Mouse (Mus musculus): ENCODE results near the gene Syt5. TPM values are rescaled to one million over a fixed set of nuclear protein-coding genes. Genes with fewer than 3 reads are reported as not detected.

Syt5 gene
- total RNA-seq, 2 experiments from 2014 or later = 281 to 299 TPM

GRCm38 (mm10) chr7:4501558-4502397 is 45.6 kb downstream of the Syt5 start, which contains the start of gene Ppp1r12c:
TSS of gene Ppp1r12c (minus strand) at chr7:4501680.
- peak; percentile 96 for DNase-seq (ENCODE audit: low spot score in 2 of 2)

- DNase-seq (ENCODE audit: low spot score in 2 of 2) = peak; percentile 28 to 56
Measured at GRCm38 (mm10) chr7:4500892-4501471, 46.4 kb downstream of the Syt5 start.

GRCm38 (mm10) chr7:4499034-4499433 is 48.3 kb downstream of the Syt5 start:
- DNase-seq (ENCODE audit: low spot score in 2 of 2) = no peak

GRCm38 (mm10) chr7:4498251-4498650 is 49.1 kb downstream of the Syt5 start:
- DNase-seq (ENCODE audit: low spot score in 2 of 2) = no peak

GRCm38 (mm10) chr7:4497271-4497903 is 50.0 kb downstream of the Syt5 start:
- DNase-seq (ENCODE audit: low spot score in 2 of 2) = no peak

- no peak for DNase-seq (ENCODE audit: low spot score in 2 of 2)
Measured at GRCm38 (mm10) chr7:4496468-4496867, 50.9 kb downstream of the Syt5 start.

GRCm38 (mm10) chr7:4493991-4494390 is 53.4 kb downstream of the Syt5 start:
- no peak for DNase-seq (ENCODE audit: low spot score in 2 of 2)

GRCm38 (mm10) chr7:4492284-4493224 is 54.8 kb downstream of the Syt5 start:
- DNase-seq (ENCODE audit: low spot score in 2 of 2) = no peak

- no peak for DNase-seq (ENCODE audit: low spot score in 2 of 2)
Measured at GRCm38 (mm10) chr7:4491308-4491707, 56.0 kb downstream of the Syt5 start.

Small RNA genes lying within 50 kb of the gene (microRNA-seq; reads per million reads assigned to microRNA genes)
- gene Gm23577 = 0 reads per million in 2 experiments

Other genes starting within 250 kb of the Syt5 start
- gene Ncr1, start 209.8 kb downstream of the Syt5 start, total RNA-seq (2021) = not detected
- gene Gp6, start 149.8 kb downstream of the Syt5 start, total RNA-seq (2021) = not detected
- 10 to 100 TPM; 25.3 to 28.1 TPM for gene Rdh13, start 101.9 kb downstream of the Syt5 start, total RNA-seq (2021)
- gene Eps8l1, start 86.9 kb downstream of the Syt5 start, total RNA-seq (2021) = 1 to 10 TPM; 4.7 to 7.9 TPM
- gene Ppp1r12c, start 45.9 kb downstream of the Syt5 start, total RNA-seq (2021) = 100 to 1,000 TPM; 154 TPM
- 10 to 100 TPM in 1 of 2 experiments, 1 to 10 TPM in 1; 7.6 to 11.7 TPM for gene Tnnt1, start 31.2 kb downstream of the Syt5 start, total RNA-seq (2021)
- 1 to 10 TPM in 1 of 2 experiments, under 1 TPM in 1; 0.88 to 1.3 TPM for gene Tnni3, start 23.3 kb downstream of the Syt5 start, total RNA-seq (2021)
- gene Dnaaf3, start 15.1 kb downstream of the Syt5 start, total RNA-seq (2021) = under 1 TPM; 0.23 to 0.37 TPM
- 1 to 10 TPM in 1 of 2 experiments, under 1 TPM in 1; 0.82 to 1.1 TPM for gene Ptprh, start 56.5 kb upstream of the Syt5 start, total RNA-seq (2021)
- gene Tmem86b, start 83.9 kb upstream of the Syt5 start, total RNA-seq (2021) = 10 to 100 TPM; 13.9 to 16.7 TPM
- 100 to 1,000 TPM; 129 to 135 TPM for gene Ppp6r1, start 111.5 kb upstream of the Syt5 start, total RNA-seq (2021)
- gene Hspbp1, start 137.5 kb upstream of the Syt5 start, total RNA-seq (2021) = 100 to 1,000 TPM; 100 to 105 TPM
- gene Brsk1, start 143.1 kb upstream of the Syt5 start, total RNA-seq (2021) = 100 to 1,000 TPM; 436 to 437 TPM
- gene Tmem150b, start 177.7 kb upstream of the Syt5 start, total RNA-seq (2021) = not detected
- 10 to 100 TPM; 19.0 to 25.2 TPM for gene Kmt5c, start 192.6 kb upstream of the Syt5 start, total RNA-seq (2021)
- 1 to 10 TPM; 5.0 to 8.8 TPM for gene Cox6b2, start 205.6 kb upstream of the Syt5 start, total RNA-seq (2021)
- gene Fam71e2, start 223.8 kb upstream of the Syt5 start, total RNA-seq (2021) = not detected
- gene Il11, start 235.3 kb upstream of the Syt5 start, total RNA-seq (2021) = under 1 TPM; 0.28 to 0.30 TPM
- not detected for gene Tmem190, start 235.4 kb upstream of the Syt5 start, total RNA-seq (2021)
- 1 to 10 TPM; 2.0 to 3.1 TPM for gene Tmem238, start 242.1 kb upstream of the Syt5 start, total RNA-seq (2021)
- gene Rpl28, start 245.3 kb upstream of the Syt5 start, total RNA-seq (2021) = 100 to 1,000 TPM; 439 to 453 TPM